Mouse (Mus musculus) urinary bladder, adult 2 months (tissue): Measurements from ENCODE around the gene Srgap2. TPM values are rescaled to one million over a fixed set of nuclear protein-coding genes. Genes with fewer than 3 reads are reported as not detected.

Experiments used
- DNase-seq: peaks from one replicate; pipeline ENCODE4 v3.0.0; 2022; ENCODE audit warnings: low spot score
- polyA plus RNA-seq: library from polyadenylated mRNA; depleted of rRNA; stranded (reverse); fragments of >200 nt; gene quantifications from 2 replicates; pipeline ENCODE4 v1.2.3, GENCODE M21; 2012

The Srgap2 gene
- polyA plus RNA-seq, 1 experiment: 19.3 TPM

GRCm38 (mm10) chr1:131473631-131474118 is 53.5 kb downstream of the Srgap2 start:
- no peak for DNase-seq

GRCm38 (mm10) chr1:131470597-131470996 is 56.6 kb downstream of the Srgap2 start:
- no peak for DNase-seq

- no peak for DNase-seq
Measured at GRCm38 (mm10) chr1:131465855-131466254, 61.3 kb downstream of the Srgap2 start.

- DNase-seq: no peak
Measured at GRCm38 (mm10) chr1:131463953-131464627, 63.1 kb downstream of the Srgap2 start.

- DNase-seq: no peak
Measured at GRCm38 (mm10) chr1:131462541-131463067, 64.5 kb downstream of the Srgap2 start.

- DNase-seq: no peak
Measured at GRCm38 (mm10) chr1:131460914-131461530, 66.1 kb downstream of the Srgap2 start.

- no peak for DNase-seq
Measured at GRCm38 (mm10) chr1:131455355-131455890, 71.7 kb downstream of the Srgap2 start.

- DNase-seq: no peak
Measured at GRCm38 (mm10) chr1:131454386-131454785, 72.8 kb downstream of the Srgap2 start.

GRCm38 (mm10) chr1:131453335-131453734 is 73.8 kb downstream of the Srgap2 start:
- DNase-seq: no peak

- DNase-seq: no peak
Measured at GRCm38 (mm10) chr1:131448373-131448772, 78.8 kb downstream of the Srgap2 start.

GRCm38 (mm10) chr1:131447333-131447732 is 79.8 kb downstream of the Srgap2 start:
- DNase-seq: no peak

- DNase-seq: no peak
Measured at GRCm38 (mm10) chr1:131446577-131446976, 80.6 kb downstream of the Srgap2 start.

GRCm38 (mm10) chr1:131438556-131438955 is 88.6 kb downstream of the Srgap2 start:
- DNase-seq: no peak

- DNase-seq: no peak
Measured at GRCm38 (mm10) chr1:131437975-131438374, 89.2 kb downstream of the Srgap2 start.

- no peak for DNase-seq
Measured at GRCm38 (mm10) chr1:131436609-131437008, 90.5 kb downstream of the Srgap2 start.

GRCm38 (mm10) chr1:131431456-131432246 is 95.5 kb downstream of the Srgap2 start:
- DNase-seq: no peak

GRCm38 (mm10) chr1:131427140-131427821 is 99.9 kb downstream of the Srgap2 start:
- no peak for DNase-seq

GRCm38 (mm10) chr1:131423061-131423460 is 104.1 kb downstream of the Srgap2 start:
- no peak for DNase-seq

GRCm38 (mm10) chr1:131421113-131421512 is 106.0 kb downstream of the Srgap2 start:
- no peak for DNase-seq

- no peak for DNase-seq
Measured at GRCm38 (mm10) chr1:131420660-131421059, 106.5 kb downstream of the Srgap2 start.

- DNase-seq: no peak
Measured at GRCm38 (mm10) chr1:131419307-131419706, 107.8 kb downstream of the Srgap2 start.
